Mouse (Mus musculus) heart, adult 11 months (tissue): ENCODE measurements around the gene Tdpoz4.
A peak's percentile ranks its signal among the peaks of the same experiment; 100 is the strongest.
"Not testable (repeated sequence)": the region's sequence is repeated elsewhere in the genome, so short reads cannot be mapped to it uniquely, and the experiment has no call there.

Experiments
- DNase-seq: peaks from one replicate; pipeline ENCODE4 v3.0.0; 2022

Tdpoz4 gene

GRCm38 (mm10) chr3:93796098-93796497 is at the start of gene Tdpoz4:
Tdpoz4 (plus strand) TSS chr3:93796398.
- not testable (repeated sequence) for DNase-seq

GRCm38 (mm10) chr3:93754022-93754421 is 42.2 kb upstream of the Tdpoz4 start:
- DNase-seq: peak; percentile 84

- DNase-seq: not testable (repeated sequence)
These were observed 23.5 kb upstream of the Tdpoz4 start, which contains the start of gene Gm5773 for GRCm38 (mm10) chr3:93772700-93773099. Gm5773 (plus strand) TSS chr3:93773000.

- DNase-seq: not testable (repeated sequence)
These were observed 17.1 kb downstream of the Tdpoz4 start for GRCm38 (mm10) chr3:93813341-93813740.

- DNase-seq: not testable (repeated sequence)
These were observed 29.5 kb downstream of the Tdpoz4 start, which contains the start of gene Tdpoz3 for GRCm38 (mm10) chr3:93825720-93826119. Tdpoz3 (plus strand) TSS chr3:93826020.
